Mouse (Mus musculus): ENCODE measurements around the gene Ywhab.

The Ywhab gene

DNA sequence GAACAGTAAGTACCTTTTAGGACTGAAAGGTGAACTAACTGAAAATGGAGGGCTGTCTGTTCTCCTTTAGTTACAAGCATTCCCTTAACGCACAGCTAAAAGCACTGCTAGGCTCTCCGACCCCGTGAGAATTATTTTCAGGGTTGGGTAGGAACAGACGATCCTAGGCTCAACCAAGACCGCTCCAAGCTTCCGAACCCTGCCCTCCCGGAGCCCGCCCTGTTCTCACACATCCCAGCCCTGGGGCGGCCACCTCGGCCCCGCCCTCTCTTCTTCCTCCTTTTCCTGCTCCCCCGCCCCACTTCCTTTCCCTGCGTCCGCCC lies at the start of gene Ywhab:
TSS of gene Ywhab (plus strand) at position 307 of the 323 bp plus-strand sequence.
- DNase-seq (ENCODE audit: low read depth, low spot score), result no peak

DNA sequence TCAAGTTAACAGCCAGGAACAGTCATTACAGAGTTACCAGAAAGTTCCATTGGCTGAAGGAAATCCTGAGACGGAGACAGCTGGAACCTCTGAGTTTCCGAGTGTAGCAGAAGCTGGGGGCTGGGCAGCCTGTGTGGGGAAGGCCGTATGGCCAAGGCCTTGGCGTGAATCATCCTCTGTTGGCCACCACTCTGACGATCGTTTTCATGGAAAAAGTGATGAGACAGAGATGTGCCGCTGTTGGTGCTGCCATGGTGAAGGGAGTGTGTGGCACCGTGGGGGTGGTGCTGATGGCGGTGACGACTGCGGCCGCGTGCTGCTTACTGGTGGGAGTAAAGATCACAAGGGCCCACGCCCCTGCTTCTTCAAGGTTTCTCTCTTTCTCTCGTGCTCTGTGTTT lies 48.5 kb upstream of the Ywhab start:
- DNase-seq (ENCODE audit: low read depth, low spot score), result no peak

GRCm38 (mm10) chr2:163947976-163948375 lies 46.8 kb upstream of the Ywhab start:
- no peak for DNase-seq (ENCODE audit: low read depth, low spot score)

GRCm38 (mm10) chr2:163951770-163952169 lies 43.0 kb upstream of the Ywhab start:
- peak; percentile 55 for DNase-seq (ENCODE audit: low read depth, low spot score)

DNA sequence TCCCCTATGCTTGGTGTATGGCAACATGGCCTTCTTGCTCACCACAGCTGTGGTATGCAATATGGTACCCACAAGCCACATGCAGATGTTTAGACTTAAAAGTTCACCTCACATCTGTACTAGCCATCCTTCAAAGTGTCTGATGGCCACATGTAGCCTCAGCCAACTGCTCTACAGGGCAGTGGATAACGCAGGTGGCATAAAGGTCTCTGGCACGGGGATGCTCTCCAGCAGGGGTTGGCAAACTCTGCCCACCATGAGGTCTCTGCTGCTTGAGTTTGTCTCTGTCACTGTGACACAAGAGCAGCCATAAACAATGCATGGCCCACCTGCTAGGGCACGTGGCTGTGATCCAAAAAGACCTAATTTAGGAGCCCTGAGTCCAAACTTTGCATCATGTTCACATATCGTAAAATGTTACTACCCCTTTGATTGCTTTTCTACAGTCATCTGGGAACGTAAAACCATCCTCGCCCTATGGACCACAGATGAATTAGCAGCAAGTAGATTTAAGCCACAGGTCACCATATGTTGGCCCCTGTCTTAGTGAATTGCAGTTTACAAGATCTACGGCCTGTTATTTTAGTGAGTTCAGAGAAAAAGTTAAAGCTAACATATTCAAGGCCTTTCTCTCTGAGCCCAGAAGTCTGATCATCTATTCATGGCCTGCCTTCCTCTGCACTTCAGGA lies 41.0 kb upstream of the Ywhab start:
- DNase-seq (ENCODE audit: low read depth, low spot score), result no peak

DNA sequence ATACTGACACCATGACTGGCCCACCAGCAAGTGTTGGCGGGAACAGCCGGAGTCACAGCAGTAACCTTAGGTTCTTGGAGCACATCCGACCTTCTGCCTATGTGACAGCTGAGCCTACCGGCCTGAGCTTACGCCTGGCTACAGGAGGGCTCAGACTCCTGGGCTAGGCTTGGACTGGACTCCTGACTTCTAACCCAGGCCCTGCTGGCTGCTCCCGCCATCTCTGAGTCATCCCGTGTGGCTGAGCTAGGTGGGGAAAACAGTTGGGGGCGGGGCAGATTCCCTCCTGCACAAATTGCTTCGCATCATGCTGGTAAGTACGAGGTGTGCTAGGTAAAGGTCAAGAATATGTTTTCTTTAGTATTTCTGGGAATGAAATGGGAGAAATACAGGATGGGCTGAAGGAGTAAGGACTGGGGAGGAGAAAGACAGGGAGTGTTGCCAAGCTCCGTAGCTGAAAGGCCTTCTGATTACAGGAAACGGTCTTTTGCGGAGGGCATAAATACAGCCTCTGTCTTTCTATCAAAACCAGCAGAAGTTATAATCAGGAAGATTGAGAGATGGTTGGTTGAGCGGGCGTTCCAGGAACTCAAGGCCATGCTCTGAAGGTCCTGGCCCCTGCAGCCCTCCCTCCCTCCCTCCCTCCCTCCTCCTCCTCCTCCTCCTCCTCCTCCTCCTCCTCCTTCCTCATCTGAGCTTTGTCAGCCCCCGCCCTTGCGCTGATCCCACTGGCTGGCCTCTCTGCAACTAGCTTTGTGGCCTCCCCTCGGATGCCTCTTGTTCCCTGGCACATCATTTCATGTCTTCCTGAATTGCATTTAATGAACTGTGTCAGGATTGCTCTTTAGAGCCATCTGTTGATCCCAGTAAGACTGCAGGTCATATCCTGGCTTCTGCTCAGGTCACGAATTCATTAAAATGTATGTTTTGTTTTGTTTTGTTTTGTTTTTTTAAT lies 29.9 kb upstream of the Ywhab start:
- no peak for DNase-seq (ENCODE audit: low read depth, low spot score)

GRCm38 (mm10) chr2:163965706-163966105 lies 29.1 kb upstream of the Ywhab start:
- DNase-seq (ENCODE audit: low read depth, low spot score), result no peak

DNA sequence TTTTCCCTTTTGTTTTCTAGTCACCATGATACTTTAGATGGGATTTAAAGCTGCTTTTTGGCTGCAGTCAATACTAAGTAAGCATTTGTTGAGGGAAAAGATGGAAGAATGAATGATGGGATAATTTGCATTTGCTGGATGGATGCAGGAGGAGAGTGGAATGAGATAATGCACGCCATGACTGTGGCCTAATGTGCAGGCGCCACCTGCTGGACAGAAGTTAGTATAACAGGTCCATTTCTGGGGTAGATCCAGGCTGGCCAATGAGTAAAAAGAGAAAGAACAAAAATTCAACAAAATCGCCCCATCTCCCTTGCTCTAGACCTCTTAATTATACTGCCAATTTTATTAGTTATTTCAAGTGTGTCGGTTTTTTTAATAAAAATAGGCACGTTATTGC lies 26.2 kb upstream of the Ywhab start:
- peak; percentile 55 for DNase-seq (ENCODE audit: low read depth, low spot score)

- no peak for DNase-seq (ENCODE audit: low read depth, low spot score)
Observed at GRCm38 (mm10) chr2:163970326-163970725, 24.4 kb upstream of the Ywhab start.

DNA sequence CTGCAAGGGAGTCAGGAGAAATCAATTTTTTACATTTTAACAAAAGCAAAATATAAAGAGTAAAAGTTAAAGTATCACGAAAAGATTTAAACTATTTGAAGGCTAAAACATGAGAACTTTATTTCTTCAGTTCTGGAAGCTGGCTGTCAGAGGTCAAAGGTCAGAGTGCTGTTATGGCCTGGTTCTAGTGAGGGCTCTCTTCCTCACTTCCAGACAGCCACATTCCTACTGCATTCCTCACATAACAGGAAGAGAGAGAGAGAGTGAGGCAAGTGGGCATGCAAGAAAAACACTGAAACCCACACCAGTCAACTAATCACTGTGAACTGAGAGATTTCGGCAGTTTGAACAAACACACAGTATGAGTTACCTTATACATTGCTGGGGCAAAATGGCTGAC lies 20.7 kb upstream of the Ywhab start:
- DNase-seq (ENCODE audit: low read depth, low spot score), result no peak

DNA sequence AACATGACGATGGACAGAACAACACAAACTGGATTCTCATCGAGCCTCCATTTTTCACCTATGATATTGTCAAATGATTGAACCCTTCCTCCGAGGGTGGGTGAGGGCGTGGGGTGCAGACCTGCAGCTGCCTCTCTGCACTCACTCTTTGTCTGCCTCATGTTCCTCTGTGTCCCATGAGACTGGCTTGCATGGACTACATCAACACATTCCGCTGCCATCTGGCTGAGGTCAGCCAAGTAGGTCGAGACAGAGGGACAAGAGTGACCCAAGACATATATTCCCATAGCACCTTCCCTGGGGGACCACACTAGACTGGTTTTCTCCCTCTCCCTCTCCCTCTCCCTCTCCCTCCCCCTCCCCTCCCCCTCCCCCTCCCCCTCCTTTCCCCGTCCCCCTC lies 18.3 kb upstream of the Ywhab start:
- no peak for DNase-seq (ENCODE audit: low read depth, low spot score)

GRCm38 (mm10) chr2:163987233-163987632 lies 7.5 kb upstream of the Ywhab start:
- no peak for DNase-seq (ENCODE audit: low read depth, low spot score)

DNA sequence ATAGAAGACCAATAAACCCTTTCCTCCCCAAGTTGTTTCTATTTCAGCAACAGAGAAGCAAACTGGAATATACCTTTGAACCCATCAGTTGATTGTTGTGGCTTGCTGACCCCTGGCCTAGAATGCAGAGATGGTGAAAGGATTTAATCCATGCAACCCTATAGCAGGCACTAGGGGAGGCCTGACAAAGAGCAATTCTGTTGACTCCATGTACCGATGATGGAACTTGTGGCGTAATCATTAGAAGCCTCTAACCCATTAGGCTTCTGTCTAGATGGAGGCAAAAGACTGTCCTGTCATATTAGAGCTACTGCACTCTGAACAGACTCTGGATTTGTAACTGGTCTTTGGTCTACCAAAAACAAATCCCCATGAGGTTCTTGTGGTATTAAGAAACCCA lies 1.9 kb upstream of the Ywhab start:
- DNase-seq (ENCODE audit: low read depth, low spot score), result no peak

- peak; percentile 93 for DNase-seq (ENCODE audit: low read depth, low spot score)
Observed at GRCm38 (mm10) chr2:163994977-163995862, 460 bp downstream of the Ywhab start.

DNA sequence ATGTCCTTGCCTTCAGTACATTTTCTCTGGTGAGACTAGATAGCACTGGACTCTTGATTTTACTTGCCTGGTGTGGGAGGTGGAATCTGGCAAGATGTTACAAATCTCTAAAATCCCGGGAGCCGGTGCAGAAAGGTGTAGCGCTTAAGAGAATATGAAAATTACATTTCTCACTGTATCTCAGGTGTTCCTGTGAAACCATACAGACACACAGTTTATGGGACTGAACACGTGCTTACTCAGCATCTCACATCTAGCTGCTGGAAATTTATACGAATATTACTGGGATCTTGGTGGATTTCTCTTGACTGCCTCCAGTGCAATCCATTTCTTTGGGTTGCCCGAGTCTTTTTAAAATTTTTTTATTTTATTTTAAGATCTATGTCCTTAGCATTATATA lies 1.5 kb downstream of the Ywhab start:
- DNase-seq (ENCODE audit: low read depth, low spot score), result no peak

- no peak for DNase-seq (ENCODE audit: low read depth, low spot score)
Observed at GRCm38 (mm10) chr2:163996899-163997298, 2.1 kb downstream of the Ywhab start.

DNA sequence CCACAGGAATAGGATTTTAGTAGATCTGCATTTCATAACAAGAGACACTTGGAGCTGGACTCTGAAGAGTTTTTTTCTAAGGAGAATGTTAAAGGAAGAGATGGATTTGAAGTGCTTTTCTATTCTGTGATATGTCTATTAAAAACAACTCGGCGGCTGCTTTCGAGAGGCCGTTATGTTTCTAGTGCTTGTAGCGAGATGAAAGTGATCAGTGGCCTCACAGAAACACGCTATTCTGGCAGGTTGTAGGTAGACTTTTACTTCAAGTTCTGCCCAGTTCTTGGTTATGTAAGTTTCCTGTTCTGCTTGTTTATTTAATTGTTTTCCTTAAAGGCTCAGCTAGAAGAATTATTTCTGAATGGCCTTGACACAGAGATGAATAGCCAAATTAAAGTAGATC lies 4.2 kb downstream of the Ywhab start:
- DNase-seq (ENCODE audit: low read depth, low spot score), result no peak

- DNase-seq (ENCODE audit: low read depth, low spot score), result no peak
Observed at GRCm38 (mm10) chr2:164002637-164003036, 7.9 kb downstream of the Ywhab start.

- DNase-seq (ENCODE audit: low read depth, low spot score), result no peak
Observed at GRCm38 (mm10) chr2:164004503-164004902, 9.7 kb downstream of the Ywhab start.

DNA sequence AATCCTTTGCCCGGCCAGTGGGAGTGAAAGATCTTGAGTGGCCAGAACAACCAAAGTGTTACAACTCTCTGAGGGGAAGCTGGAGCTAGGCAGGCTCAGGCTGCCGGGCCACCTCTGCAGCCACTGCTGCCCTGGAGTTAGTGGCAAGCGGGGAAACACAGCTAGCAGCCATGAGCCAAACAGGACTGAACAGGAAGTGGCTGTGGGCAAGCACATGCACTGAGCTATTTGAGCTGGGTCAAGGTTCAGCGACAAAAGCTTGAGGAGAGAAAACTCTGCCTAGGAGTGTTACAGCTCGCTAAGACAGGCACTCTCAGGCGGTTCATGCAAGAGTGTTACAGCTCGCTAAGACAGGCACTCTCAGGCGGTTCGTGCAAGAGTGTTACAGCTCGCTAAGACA lies 12.2 kb downstream of the Ywhab start:
- no peak for DNase-seq (ENCODE audit: low read depth, low spot score)

DNA sequence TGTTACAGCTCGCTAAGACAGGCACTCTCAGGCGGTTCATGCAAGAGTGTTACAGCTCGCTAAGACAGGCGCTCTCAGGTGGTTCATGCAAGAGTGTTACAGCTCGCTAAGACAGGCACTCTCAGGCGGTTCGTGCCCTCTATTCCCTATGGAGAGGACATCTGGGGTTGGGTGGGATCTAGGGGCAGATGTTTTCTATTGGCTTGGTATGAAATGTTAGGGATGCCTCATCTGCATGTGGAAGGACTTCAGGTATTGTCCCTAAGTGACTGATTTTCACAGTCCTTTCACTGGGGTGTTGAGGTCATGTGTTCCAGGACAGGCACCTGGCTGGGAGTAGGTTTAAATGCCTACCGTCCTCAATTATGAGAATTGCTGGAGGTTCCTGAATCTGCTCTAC lies 12.8 kb downstream of the Ywhab start:
- DNase-seq (ENCODE audit: low read depth, low spot score), result no peak

- DNase-seq (ENCODE audit: low read depth, low spot score), result no peak
Observed at GRCm38 (mm10) chr2:164007987-164008545, 13.3 kb downstream of the Ywhab start.
